Mouse (Mus musculus): ENCODE data around the gene Ncln.

The Ncln gene

DNA sequence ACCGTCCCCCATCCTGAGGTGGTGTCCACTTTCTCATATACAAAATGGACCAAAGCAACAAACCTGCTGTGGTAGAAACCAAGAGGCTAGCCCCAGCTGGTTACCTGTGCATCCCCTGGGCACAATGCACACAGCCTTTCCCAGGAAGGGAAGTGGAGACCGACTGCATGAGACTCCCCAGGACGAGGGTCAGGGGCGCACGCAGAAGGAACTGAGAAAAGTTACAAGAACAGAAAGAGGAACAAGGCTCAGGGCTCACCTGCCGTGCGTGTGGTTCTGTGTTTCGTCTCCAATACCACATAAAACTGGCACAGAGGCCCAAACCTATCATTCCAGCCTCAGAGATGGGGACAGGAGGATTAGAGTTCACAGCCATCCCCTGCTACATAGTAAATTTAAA is 21.0 kb upstream of the Ncln start:
- DNase-seq (ENCODE audit: extremely low read depth, low read depth, low spot score): no peak

DNA sequence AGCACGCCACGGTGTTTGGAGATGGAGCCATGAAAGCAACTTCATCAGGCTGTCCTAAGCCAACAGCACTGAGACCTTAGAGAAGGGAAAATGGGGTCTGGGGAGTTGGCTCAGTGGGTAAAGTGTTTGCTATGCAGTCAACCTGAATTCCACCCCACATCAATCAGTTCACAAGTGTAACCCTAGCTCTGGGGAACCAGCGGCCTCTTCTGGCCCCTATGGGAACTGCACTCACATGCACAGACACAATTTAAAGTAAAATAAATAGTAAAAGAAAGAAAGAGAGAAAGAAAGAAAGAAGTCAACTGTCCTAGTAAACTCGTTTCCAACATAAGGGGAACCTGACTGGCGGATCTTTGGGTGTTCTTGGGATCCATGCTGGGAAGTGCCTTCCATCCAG is 17.6 kb upstream of the Ncln start:
- DNase-seq (ENCODE audit: extremely low read depth, low read depth, low spot score): no peak

DNA sequence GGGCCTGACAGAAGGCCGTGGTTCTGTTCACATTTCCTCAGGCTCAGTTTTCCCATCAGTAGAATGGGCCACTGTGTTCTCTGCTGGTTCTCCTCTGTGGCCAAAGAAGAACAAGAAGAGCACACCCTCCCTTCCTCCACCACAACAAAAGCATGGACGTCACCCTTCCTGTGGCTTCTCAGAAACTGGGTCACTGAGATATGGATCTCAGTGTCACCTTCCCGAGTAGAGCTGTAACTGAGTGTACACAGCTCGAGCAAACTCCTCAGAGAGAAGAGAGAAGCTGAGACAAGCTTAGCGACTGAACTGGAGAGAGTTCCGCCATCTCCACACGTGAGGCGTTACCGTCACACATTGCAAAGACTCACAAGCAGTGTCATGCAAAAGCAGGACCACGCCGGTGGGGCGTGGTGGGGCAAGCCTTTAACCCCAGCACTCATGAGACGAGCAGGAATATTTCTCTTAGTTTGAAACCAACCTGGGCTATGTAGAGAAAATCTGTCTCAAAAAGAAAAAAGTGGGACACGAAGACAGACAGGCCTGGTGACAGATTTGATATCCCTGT is 14.1 kb upstream of the Ncln start:
- DNase-seq (ENCODE audit: extremely low read depth, low read depth, low spot score): no peak

DNA sequence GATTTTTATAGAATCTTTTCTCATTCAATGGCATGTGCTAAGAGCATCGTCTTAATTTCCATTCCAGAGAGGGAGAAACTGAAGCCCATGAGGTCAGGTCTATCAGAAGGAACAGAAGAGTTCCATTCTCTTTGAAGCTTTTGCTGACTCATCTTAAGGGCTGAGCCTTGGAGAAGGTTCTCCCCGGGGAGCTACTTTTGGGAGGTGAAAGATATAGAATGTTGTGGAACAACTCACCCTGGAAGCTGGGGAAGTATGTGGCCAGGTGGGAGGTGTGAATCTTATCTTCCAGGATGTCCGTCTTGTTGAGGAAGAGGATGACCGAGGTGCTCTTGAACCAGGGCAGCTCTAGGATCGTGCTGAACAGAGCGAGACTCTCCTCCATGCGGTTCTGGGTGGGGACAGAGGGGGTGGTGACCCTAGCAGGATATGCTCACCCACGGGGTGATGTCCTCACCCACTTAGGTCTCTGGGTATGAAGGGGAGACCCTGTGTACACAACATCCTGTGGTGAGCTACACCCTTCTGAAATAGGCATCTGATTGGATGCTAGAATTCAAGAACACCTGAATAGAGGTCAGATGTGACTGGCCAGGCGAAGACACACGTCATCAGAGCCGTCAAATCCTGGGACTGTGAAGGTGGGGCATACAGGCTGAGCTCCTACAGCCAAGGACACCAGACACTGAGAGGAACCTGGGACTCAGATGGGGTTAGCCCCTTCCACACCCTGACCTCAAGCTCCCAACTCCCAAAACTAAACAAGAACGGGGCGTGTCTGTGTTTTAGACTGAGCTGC is 11.7 kb upstream of the Ncln start:
- no peak for DNase-seq (ENCODE audit: extremely low read depth, low read depth, low spot score)

DNA sequence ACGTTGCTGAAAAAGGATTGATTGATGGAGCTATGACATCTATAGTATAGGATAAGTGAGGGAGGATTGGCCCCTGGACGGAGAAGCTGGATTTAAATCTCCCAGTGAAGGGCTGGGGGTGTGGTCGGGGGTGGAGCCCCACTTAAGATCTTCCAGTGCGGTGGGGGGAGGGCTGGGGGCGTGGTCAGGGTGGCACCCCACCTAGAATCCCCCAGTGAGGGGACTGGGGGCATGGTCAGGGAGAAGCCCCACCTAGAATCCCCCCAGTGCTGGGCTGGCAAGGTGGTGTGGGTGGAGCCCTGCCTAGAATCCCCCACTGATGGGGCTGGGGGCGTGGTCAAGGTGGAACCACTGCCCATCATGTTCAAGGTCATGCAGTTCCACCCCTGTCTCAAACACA is 10.9 kb upstream of the Ncln start:
- DNase-seq (ENCODE audit: extremely low read depth, low read depth, low spot score): no peak

DNA sequence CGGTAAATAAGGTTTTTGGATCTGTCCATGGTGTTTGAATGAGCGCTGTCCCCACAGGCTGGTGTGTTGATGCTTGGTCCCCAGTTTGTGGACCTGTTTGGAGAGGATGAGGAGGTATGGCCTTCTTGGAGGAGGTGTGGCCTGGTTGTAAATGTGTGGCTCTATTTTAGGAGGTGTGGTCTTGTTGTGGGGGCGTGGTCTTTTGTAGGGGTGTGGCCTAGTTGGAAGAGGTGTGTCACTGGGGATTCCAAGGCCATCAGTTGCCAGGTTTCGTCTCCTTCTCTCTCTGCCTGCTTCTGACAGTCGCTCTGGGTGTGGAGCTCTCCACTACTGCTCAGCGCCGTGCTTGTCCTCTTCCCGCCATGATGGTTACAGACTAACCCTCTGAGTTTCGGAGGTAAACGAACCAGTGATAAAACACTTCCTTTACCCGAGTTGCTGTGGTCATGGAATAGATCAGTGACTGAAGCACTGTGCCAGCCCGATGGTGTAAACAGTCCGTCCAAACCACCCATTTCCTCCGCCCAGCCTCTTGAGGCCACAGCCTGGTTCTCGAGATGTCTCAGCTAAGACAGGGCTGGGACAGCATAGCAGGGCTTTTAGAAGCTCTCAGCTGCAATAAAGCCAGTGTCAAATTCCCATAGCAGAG is 8.9 kb upstream of the Ncln start:
- no peak for DNase-seq (ENCODE audit: extremely low read depth, low read depth, low spot score)

DNA sequence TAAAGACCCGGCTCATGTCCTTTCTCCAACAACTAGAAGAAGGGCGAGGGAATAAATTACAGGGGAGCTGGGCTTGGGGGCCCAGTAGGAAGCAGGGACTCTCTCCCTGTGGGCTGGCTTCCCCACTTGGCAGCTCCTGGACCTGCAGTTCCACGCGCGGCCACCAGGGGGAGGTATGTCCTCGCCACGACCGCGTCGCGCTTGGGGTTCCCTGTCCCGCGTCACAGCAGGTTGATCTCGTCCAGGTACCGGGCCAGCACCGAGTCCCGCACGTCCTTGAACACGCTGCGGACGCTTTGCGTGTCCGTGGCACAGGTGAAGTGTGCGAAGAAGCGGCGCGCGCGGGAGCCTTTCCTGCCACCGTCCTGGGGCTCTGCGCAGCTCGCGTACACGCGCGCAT is 6.5 kb upstream of the Ncln start:
- DNase-seq (ENCODE audit: extremely low read depth, low read depth, low spot score): no peak

DNA sequence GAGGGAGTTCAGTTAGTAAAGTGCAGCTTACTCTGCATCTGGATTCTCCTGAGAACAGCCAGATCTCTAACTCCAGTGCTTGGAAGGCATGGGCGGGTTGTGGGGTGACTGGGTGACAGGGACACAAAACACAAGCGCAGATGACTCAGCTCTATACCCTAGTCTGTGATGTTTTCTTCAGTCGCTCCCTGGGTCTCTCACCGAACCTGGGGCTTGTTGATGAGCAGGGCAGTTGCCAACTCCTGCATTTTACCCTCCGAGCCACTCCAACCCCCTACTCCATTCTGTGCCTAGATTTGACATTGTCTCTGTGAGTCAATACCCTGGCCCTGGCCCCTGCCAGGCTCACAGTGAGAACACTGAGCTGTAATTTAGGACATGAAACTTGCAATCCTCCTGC is 5.7 kb upstream of the Ncln start:
- DNase-seq (ENCODE audit: extremely low read depth, low read depth, low spot score): no peak

DNA sequence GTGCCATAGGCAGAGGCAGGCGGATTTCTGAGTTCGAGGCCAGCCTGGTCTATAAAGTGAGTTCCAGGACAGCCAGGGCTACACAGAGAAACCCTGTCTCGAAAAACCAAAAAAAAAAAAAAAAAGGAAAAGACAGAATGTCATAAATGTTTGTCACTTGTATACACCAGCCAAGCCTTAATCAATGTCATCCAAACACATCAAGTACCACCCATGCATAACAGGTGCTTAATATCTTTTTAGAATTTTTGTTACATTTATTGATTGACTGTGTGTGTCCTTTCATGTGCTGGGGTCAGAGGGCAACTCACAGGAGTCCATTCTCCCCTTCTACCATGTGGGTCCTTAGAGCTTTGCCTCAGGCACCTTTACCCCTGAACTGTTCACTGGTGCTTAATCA is 3.8 kb upstream of the Ncln start, which contains the start of gene S1pr4:
S1pr4 (minus strand) TSS at position 101 of the 400 bp plus-strand sequence.
- no peak for DNase-seq (ENCODE audit: extremely low read depth, low read depth, low spot score)

DNA sequence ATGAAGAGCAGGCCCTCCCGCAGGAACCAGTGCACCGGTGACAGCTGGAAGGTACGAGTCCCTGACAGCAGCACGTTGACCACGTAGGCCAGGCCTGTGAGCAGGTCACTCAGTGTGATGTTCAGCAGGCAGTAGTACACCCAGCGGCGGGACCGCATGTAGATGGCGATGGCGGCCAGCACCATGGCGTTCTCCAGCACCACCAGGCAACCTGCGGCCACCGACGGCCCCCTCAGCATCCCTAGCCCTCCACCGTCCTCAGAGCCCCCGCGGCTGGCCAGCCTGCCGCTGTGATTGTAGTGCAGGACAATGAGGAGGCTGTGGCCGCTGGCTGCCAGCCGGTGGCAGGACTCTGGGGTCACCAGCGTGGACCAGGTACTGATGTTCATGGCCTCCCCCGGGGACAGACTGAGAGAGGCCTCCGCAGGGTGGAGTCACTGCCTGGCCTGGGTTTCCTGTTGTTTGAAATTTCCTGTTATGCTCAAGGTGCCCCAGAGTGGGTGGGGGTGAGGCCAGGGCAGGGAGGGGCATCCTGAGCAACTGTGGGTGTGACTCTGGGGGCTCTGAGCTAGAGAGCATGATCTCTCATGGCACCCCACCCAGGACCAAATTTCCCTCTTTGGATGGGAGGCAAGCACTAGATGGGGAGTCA is 3.2 kb upstream of the Ncln start:
- no peak for DNase-seq (ENCODE audit: extremely low read depth, low read depth, low spot score)

DNA sequence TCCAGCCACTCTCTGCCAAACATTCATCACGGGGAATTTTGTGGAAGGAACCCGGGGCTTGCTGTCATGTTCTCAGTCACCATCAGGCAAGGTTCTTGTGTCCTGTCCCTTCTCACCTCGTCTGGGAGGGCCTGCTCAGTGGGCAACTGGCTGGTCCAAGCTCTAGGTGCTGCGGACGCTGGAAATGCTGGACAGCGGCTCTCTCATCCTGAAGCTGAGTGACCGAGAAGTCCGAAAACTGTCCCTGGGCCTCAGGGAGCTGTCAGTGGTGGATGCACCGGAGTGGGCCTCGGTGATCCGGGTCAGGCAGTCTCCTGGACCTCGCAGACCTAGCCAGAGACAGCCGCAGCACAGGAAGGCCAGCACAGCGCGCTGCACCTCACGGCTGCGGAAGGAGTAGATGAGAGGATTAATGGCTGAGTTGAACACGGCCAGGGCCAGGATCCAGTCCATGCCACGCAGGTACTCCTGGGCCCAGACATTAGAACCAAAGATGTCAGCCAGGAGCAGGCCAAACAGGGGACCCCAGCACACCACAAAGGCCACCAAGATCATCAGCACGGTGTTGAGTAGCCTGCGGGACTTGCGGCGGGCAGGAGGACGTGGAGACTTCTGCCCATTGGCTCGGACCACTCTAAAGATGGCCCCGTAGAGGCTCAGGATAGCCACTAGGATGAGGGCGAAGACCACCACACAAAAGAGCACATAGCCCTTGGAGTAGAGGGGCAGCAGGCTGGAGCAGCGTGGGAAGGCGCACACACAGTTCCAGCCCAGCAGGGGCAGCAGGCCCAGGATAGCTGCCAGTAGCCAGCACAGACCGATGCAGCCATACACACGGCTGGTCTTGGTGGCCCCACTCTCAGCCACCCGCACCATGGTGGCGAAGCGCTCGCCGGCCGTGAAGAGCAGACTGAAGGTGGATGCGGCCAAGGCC is 2.4 kb upstream of the Ncln start:
- DNase-seq (ENCODE audit: extremely low read depth, low read depth, low spot score): no peak

DNA sequence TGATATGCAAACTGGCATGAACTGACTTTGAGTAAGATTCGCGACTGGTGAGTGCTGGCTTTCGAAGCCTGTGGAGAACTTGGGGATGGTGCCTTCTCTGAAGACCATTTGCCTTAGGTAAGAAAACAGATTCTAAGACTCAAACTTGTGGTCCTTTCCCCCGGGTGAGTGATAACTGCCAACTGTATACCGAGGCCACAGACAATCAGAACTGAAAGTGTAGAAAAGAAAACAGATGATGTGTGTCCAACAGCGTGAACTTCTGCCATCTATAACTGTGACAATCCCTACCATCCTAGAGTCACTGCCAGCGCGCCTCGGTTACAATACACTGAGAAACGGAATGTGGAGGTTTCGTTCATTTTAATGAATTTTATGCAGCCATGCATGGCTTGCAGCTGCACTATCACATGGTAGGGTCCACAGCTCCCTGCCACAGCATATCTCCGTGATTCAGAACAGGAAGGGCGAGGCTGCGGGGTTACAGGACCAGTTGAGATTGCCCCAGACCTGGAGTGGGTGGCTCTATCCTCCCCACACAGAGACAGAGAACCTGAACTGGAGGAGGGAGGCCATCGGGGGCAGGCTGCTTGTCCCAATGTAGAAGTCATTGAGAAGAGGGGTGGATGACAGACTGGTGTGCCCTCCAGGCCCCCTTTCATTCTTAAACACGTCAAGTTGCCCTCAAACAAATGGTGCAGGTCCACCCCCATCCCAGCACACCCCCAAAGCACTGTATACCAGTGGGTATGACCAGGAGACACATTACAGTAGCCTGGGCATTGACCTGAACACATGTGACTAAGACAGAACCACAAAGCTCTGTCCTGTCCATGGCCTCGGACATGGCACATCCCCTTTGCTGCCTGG is 1.4 kb upstream of the Ncln start:
- DNase-seq (ENCODE audit: extremely low read depth, low read depth, low spot score): no peak

DNA sequence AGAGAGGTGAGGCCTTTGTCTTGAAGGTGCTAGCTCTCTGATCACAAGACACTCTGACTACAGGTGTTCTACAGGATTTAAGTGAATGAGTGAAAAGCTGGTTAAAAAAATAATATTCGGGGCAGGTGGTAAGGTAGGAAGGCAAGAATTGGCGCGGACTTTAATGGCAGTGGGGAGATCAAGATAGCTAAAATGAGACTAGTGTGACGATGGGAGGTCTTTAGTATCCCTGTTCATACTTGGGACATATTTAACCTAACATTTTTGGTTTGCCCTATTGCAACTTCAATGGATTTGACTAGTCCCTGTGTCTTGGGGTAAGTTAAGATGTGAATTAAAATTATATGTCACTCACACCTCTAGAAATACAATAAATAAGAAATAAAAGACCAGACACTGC is 777 bp upstream of the Ncln start:
- no peak for DNase-seq (ENCODE audit: extremely low read depth, low read depth, low spot score)

DNA sequence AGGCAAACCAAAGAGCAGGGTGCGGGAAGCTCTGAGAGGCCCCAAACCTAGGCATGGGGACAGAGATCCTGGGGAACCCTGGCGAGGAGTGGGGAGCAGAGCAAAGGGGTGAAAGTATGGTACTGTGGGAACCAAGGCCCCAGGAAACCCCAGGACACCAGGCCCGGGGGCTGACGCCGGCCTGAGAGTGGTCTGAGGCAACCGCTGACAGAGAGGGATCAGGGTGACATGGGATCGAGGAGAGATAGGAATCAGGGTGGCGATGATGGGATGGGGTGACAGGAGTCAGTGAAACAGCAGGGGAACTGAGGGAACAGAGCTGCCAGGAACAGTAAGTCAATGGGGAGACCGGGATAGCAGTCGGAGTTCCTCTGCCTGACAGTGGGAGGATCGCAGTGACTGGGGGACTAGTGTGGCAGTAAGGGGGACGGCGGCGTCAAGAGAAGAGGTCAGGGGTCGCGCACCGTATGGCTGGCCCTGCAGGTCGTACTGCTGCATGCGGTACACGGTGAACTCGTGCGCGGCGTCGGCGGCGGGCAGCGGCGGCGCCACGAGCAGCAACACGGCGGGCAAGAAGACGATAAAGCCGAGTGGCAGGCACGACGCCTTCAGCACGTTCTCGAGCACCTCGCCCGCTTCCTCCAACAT is 452 bp downstream of the Ncln start:
- DNase-seq (ENCODE audit: extremely low read depth, low read depth, low spot score): no peak

DNA sequence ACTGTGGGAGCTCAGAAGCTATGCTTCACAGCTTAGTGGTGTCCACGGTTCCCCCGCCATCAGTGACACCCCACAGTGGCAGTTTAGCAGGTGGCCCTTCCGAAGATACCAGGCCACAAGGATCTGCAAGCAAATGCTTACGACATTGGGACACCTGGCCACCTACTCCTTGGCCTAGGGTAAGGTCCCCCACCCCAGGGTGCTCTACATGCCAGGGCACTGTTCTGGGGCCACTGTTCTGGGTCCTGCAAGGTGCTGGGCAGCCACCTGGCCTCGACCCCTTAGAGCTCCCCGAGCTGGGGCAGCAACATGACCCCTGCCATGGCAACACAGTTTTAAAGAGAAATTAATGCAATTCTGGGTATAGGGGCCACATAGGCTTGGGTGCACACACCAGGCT is 1.0 kb downstream of the Ncln start:
- no peak for DNase-seq (ENCODE audit: extremely low read depth, low read depth, low spot score)

DNA sequence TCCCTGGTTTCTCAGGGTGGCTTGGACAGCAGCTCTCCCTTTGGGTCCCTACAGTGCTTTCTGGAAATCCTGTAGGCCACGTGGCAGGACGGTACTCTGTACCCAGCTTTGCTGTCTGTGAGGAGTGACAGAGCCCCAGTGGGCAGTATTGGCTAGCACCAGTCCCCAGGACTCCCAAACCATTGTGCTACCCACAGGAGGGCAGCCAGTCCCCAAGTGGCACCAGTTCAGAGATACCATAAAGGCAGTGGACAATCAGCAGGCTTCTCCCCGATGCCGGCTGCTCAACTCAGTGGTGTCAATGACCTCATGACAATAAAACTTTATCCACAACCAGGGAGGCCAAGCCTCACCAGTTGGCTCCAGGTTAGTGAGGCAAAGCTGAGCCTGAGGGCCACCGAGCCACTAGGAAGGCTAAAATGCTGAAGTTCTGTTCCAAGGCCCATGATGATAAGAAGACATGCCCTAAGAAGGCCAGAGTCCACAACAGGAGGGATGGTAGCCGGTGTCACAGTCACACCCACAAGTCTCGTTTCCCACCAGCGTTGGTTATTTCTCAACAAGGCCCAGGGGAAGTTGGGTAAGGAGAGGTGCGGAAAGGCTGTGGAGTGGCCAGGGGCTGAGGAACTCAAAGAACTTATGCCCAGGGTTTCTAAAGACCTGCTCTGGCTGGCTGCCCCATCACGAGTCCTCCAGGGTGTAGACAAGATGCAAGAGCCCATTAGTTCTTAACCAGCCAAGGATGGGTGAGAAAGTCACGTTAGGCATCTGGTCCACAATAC is 1.7 kb downstream of the Ncln start:
- DNase-seq (ENCODE audit: extremely low read depth, low read depth, low spot score): peak; percentile 42

DNA sequence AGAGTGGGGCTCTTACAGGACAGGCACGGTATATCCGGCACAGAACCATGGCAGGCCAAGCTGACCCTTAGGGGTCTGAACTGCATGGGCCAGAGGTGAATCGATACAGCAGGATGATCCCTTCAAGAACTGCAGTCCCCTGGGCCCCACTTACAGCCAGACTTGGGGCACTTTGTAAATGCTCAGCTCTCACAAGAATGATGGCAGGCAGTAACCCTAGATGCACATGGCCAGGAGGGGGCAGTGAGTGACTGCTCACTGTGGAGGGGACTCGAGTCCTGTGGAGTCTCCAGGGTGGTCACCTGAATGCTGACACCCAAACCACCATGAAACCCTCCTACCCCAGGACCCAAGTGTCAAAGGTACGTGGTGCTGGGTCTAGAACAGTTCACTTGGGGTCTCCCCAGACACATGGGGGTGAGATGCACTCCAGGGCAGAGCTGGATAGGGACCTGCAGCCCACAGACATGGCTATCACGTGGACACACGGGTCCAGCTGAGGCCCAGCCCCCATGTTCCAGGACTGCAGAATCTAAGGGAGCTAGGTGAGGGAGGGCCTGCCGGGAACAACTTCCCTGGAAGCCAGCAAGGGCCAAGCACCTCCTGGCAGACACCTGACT is 2.5 kb downstream of the Ncln start:
- DNase-seq (ENCODE audit: extremely low read depth, low read depth, low spot score): no peak

DNA sequence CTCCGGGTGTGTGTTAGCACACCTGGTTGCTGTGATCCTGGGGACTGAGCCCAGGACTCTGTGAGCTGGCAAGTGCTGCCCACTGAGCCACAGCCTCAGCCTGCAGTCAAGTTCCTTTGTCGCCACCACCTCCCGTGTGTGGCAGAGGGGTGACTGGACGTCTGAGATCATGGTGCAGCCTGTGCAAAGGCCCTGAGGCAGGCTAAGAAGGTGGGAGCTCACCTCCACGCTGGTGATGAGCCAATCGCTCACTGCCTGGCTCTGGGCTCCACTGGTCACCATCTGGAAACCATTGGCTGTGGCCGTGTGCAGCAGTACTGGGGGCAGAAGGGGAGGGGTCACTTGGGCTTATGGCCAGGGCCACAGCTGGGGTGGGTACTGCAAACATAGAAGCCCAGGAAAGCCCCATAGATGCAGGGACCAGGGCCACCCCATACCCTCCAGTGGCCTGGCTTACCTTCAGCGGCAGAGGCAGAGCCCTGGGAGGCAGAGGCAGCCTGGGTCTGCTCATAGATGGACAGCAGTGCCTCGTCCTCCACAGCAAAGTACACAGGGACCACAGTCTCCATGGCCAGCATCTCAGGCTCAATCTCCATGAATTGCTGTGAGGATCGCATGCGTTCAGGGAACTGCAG is 3.5 kb downstream of the Ncln start:
- DNase-seq (ENCODE audit: extremely low read depth, low read depth, low spot score): no peak
